Mouse (Mus musculus): ENCODE data around the gene Slf2.

DNA sequence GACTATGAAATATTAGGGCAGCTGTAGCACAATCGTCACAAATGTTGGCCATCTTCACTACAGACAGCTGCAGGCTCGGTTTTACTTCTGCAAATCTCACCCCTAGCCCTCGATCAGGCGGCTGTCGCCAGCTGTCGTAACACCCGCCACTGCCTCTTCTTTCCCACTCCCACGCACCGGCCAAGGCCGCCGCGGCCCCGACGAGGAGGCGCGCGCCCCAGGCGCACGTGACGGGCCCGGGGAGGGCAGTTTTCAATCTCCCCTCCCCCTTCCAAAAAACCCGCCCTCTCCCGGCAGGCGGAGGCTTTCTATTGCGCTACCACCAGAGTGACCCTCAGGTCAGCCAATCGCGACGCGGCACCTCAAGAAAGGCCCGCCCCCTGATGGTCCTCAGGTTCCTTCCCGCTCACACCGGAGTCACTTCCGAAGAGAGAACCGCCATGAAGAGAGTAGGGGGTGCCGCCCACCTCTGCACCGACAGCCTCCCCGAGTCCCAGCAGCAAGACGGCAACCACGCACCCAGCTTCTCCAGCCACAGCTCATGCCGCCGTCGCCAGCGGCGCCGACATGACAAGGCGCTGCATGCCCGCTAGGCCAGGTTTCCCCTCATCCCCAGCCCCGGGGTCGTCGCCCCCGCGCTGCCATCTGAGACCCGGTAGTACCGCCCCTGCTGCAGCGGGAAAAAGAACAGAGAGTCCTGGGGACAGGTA, at the start of gene Slf2:
- no peak for TF ChIP-seq ZKSCAN1 (IDR thresholded peaks at IDR 0.05; ENCODE audit: borderline replicate concordance, low read depth, low read length)
- no peak for TF ChIP-seq UBTF (IDR thresholded peaks at IDR 0.05; ENCODE audit: low read depth, low read length)
- peak; percentile 83 for TF ChIP-seq POLR2A (IDR thresholded peaks at IDR 0.05; ENCODE audit: low read depth, low read length)
